ENCODE assay signal across 11 mouse cellular contexts in genomic region chr10:39631627-39632026, GRCm38 (mm10). TPM values are rescaled to one million over a fixed set of nuclear protein-coding genes. Genes with fewer than 3 reads are reported as not detected.
DNase-seq lines count a peak whose midpoint lies in the region; ATAC-seq lines count a peak whose summit lies in the region.
"Had no signal": no experiment of that assay in that cellular context is flagged by ENCODE, and none has a peak within 500 bp of the region (broad histone marks: within the 10 kb centered on the region; RNA-seq: fewer than 3 reads in every experiment).

No protein-coding gene starts in this region.

- no peak overlapping the region for H3K4me2 ChIP-seq in hindbrain, embryonic 15.5 days
- H3K4me2 ChIP-seq in midbrain, embryonic 13.5 days (replicated peaks) = no peak overlapping the region
- H3K4me2 ChIP-seq in midbrain, embryonic 11.5 days = no peak overlapping the region
- H3K4me2 ChIP-seq in forebrain, embryonic 15.5 days (replicated peaks) = no peak overlapping the region
- H3K4me2 ChIP-seq: limb, embryonic 13.5 days had no signal

- H3K36me3 ChIP-seq in hindbrain, embryonic 15.5 days = no peaks in the 10 kb centered on the region
- H3K36me3 ChIP-seq in hindbrain, embryonic 10.5 days = peaks cover 9% of the 10 kb centered on the region
- H3K36me3 ChIP-seq in midbrain, embryonic 13.5 days = peaks cover 8% of the 10 kb centered on the region; the same call in 1 of the 2 replicates
- H3K36me3 ChIP-seq in midbrain, embryonic 11.5 days (ENCODE audit: control insufficient read depth, insufficient read depth, low read length) = no peaks in the 10 kb centered on the region
- no peaks in the 10 kb centered on the region; the same call in 1 of the 2 replicates for H3K36me3 ChIP-seq in forebrain, embryonic 15.5 days

- no peaks in the 10 kb centered on the region for H3K27me3 ChIP-seq in hindbrain, embryonic 15.5 days
- no peaks in the 10 kb centered on the region for H3K27me3 ChIP-seq in hindbrain, embryonic 10.5 days (ENCODE audit: insufficient read depth, poor library complexity, severe bottlenecking)
- no peaks in the 10 kb centered on the region for H3K27me3 ChIP-seq in midbrain, embryonic 13.5 days
- H3K27me3 ChIP-seq in midbrain, embryonic 11.5 days (ENCODE audit: control insufficient read depth, insufficient read depth, low read length) = no peaks in the 10 kb centered on the region
- H3K27me3 ChIP-seq in forebrain, embryonic 15.5 days = no peaks in the 10 kb centered on the region
- H3K27me3 ChIP-seq: limb, embryonic 13.5 days had no signal

- WGBS in hindbrain, embryonic 15.5 days = 53% methylated on average over 14 of the region's 14 CpGs
- WGBS in hindbrain, embryonic 10.5 days = 90% methylated on average over 14 of the region's 14 CpGs
- WGBS in midbrain, embryonic 13.5 days = 74% methylated on average over 14 of the region's 14 CpGs
- 87% methylated on average over 14 of the region's 14 CpGs for WGBS in midbrain, embryonic 11.5 days
- WGBS in forebrain, embryonic 15.5 days = 24% methylated on average over 14 of the region's 14 CpGs

- no peak overlapping the region for H3K4me3 ChIP-seq in hindbrain, embryonic 15.5 days
- H3K4me3 ChIP-seq in hindbrain, embryonic 10.5 days = no peak overlapping the region
- H3K4me3 ChIP-seq in midbrain, embryonic 13.5 days (replicated peaks) = no peak overlapping the region
- no peak overlapping the region for H3K4me3 ChIP-seq in midbrain, embryonic 11.5 days (ENCODE audit: low read depth, low read length)
- H3K4me3 ChIP-seq in forebrain, embryonic 15.5 days = no peak overlapping the region
- H3K4me3 ChIP-seq: limb, embryonic 13.5 days had no signal

- H3K27ac ChIP-seq in hindbrain, embryonic 15.5 days (replicated peaks) = peak overlapping the region; percentile 54; the same call in 1 of the 2 replicates
- no peak overlapping the region for H3K27ac ChIP-seq in hindbrain, embryonic 10.5 days
- H3K27ac ChIP-seq in midbrain, embryonic 13.5 days = 0 out of 2 replicates have a peak overlapping the region, but pooled peaks have one; percentile 67
- H3K27ac ChIP-seq in midbrain, embryonic 11.5 days (ENCODE audit: low read depth, low read length) = no peak overlapping the region
- peak overlapping the region; percentile 75 for H3K27ac ChIP-seq in forebrain, embryonic 15.5 days (replicated peaks)
- H3K27ac ChIP-seq: limb, embryonic 13.5 days had no signal

- H3K4me1 ChIP-seq in hindbrain, embryonic 15.5 days (replicated peaks) = peaks cover 41% of the 10 kb centered on the region
- H3K4me1 ChIP-seq in hindbrain, embryonic 10.5 days (replicated peaks) = peaks cover 50% of the 10 kb centered on the region
- peaks cover 41% of the 10 kb centered on the region for H3K4me1 ChIP-seq in midbrain, embryonic 13.5 days (replicated peaks)
- peaks cover 8% of the 10 kb centered on the region for H3K4me1 ChIP-seq in midbrain, embryonic 11.5 days (ENCODE audit: control insufficient read depth, insufficient read depth, low read length)
- peaks cover 39% of the 10 kb centered on the region for H3K4me1 ChIP-seq in forebrain, embryonic 15.5 days

- no peaks in the 10 kb centered on the region for H3K9me3 ChIP-seq in hindbrain, embryonic 15.5 days
- H3K9me3 ChIP-seq in hindbrain, embryonic 10.5 days = no peaks in the 10 kb centered on the region
- no peaks in the 10 kb centered on the region for H3K9me3 ChIP-seq in midbrain, embryonic 13.5 days
- no peaks in the 10 kb centered on the region for H3K9me3 ChIP-seq in midbrain, embryonic 11.5 days (ENCODE audit: control insufficient read depth, low read length)
- H3K9me3 ChIP-seq in forebrain, embryonic 15.5 days = no peaks in the 10 kb centered on the region
- H3K9me3 ChIP-seq: limb, embryonic 13.5 days had no signal

- DNase-seq in hindbrain, embryonic 10.5 days (ENCODE audit: low spot score) = no peak
- DNase-seq in midbrain, embryonic 11.5 days (ENCODE audit: low spot score, missing footprints) = no peak
- DNase-seq in retina, embryonic 14.5 days (ENCODE audit: low spot score) = peak; percentile 54
- no peak for DNase-seq in B cell, adult 2 months
- no peak for DNase-seq in thymus, postnatal 4 days
- DNase-seq: cerebellum, adult 8-10 months; thymus, adult 18-20 months had no signal

- H3K9ac ChIP-seq in hindbrain, embryonic 15.5 days = no peak overlapping the region
- no peak overlapping the region for H3K9ac ChIP-seq in midbrain, embryonic 13.5 days (replicated peaks)
- H3K9ac ChIP-seq in midbrain, embryonic 11.5 days (ENCODE audit: low read length) = no peak overlapping the region
- no peak overlapping the region for H3K9ac ChIP-seq in forebrain, embryonic 15.5 days (replicated peaks)
- H3K9ac ChIP-seq: limb, embryonic 13.5 days had no signal

- no peak for ATAC-seq in hindbrain, embryonic 15.5 days (ENCODE audit: low FRiP score, low read depth)
- ATAC-seq in midbrain, embryonic 13.5 days = no peak
- no peak for ATAC-seq in midbrain, embryonic 11.5 days (ENCODE audit: low FRiP score)
- no peak for ATAC-seq in forebrain, embryonic 15.5 days (replicated peaks)

RNA-seq across cellular contexts. Expression of gene Traf3ip2, which starts 18.9 kb away (rescaled TPM):
- polyA plus RNA-seq in hindbrain, embryonic 15.5 days (2015; fragmentation: Nextera tagmentation; extraction: Ambion mirVana) = 7.4 and 7.9 TPM in 2 replicates
- polyA plus RNA-seq in hindbrain, embryonic 10.5 days (2016; fragmentation: Nextera tagmentation; extraction: Ambion mirVana) = 8.3 and 8.8 TPM in 2 replicates
- 4.1 and 5.9 TPM in 2 replicates for polyA plus RNA-seq in midbrain, embryonic 13.5 days (2015; fragmentation: Nextera tagmentation; extraction: Ambion mirVana)
- 3.9 TPM in 2 replicates for polyA plus RNA-seq in midbrain, embryonic 11.5 days (2014; fragmentation: Nextera tagmentation; extraction: Ambion mirVana)
- polyA plus RNA-seq in forebrain, embryonic 15.5 days (2015; fragmentation: Nextera tagmentation; extraction: Ambion mirVana) = 4.5 and 5.0 TPM in 2 replicates

Comparison
In these comparisons a context has a peak if more than half of its experiments do, and no peak if none do; other contexts are left out.
1. H3K27ac ChIP-seq: peak in hindbrain, embryonic 15.5 days (single experiment), midbrain, embryonic 13.5 days (single experiment) and forebrain, embryonic 15.5 days (single experiment); none in hindbrain, embryonic 10.5 days (single experiment) and midbrain, embryonic 11.5 days (single experiment).